Mouse (Mus musculus) lung, embryonic 16.5 days (tissue): ENCODE measurements around the gene Crtac1. TPM values are rescaled to one million over a fixed set of nuclear protein-coding genes. Genes with fewer than 3 reads are reported as not detected.
A peak's percentile ranks its signal among the peaks of the same experiment; 100 is the strongest.

Experiments used
- ATAC-seq: fragments of 200-750 bp; cut with Nextera tagmentation; 2 replicates; pipeline ENCODE4 v1.8.0; 2017; ENCODE audit warnings: low read depth, mild to moderate bottlenecking, moderate library complexity
- H3K27ac ChIP-seq: fragments of 300-500 bp; sonication (generic); 2 replicates; pipeline ENCODE4 v1.5.1; 2014; ENCODE audit warnings: mild to moderate bottlenecking, control low read depth, low read length
- H3K27me3 ChIP-seq: fragments of 300-500 bp; sonication (generic); 2 replicates; pipeline ENCODE4 v1.6.1; 2014; ENCODE audit warnings: low read depth, low read length, mixed read lengths; ENCODE audit not compliant: control insufficient read depth, insufficient read depth
- H3K36me3 ChIP-seq: fragments of 300-500 bp; sonication (generic); 2 replicates; pipeline ENCODE4 v1.6.1; 2014; ENCODE audit warnings: low read length; ENCODE audit not compliant: control insufficient read depth, insufficient read depth
- H3K4me1 ChIP-seq: fragments of 300-500 bp; sonication (generic); replicated peaks from 2 replicates; pipeline ENCODE4 v1.6.1; 2014; ENCODE audit warnings: low read length, mixed read lengths; ENCODE audit not compliant: control insufficient read depth, insufficient read depth
- H3K4me2 ChIP-seq: fragments of 300-500 bp; sonication (generic); 2 replicates; pipeline ENCODE4 v1.6.1; 2014; ENCODE audit warnings: low read depth, low read length, control low read depth
- H3K4me3 ChIP-seq: fragments of 300-500 bp; sonication (generic); 2 replicates; pipeline ENCODE4 v1.5.1; 2014; ENCODE audit warnings: mild to moderate bottlenecking, low read length, control low read depth
- H3K9ac ChIP-seq: fragments of 300-500 bp; sonication (generic); 2 replicates; pipeline ENCODE4 v1.6.1; 2014; ENCODE audit warnings: low read length, control low read depth
- H3K9me3 ChIP-seq: fragments of 300-500 bp; sonication (generic); 2 replicates; pipeline ENCODE4 v1.6.1; 2016; ENCODE audit warnings: low read length; ENCODE audit not compliant: control insufficient read depth
- WGBS: fragments of 180-500 bp; shearing (Covaris S2); extraction: QIAGEN DNeasy Blood & Tissue Kit; methylation state at CpG from one replicate; pipeline ENCODE4 v1.1.7; 2014; 5-methylcytosine and 5-hydroxymethylcytosine counted together
- polyA plus RNA-seq: library from polyadenylated mRNA; unstranded; fragments of >200 nt; fragmentation: Nextera tagmentation; extraction: Ambion mirVana; gene quantifications from 2 replicates; pipeline ENCODE4 v1.2.1, GENCODE M21; 2015

Gene Crtac1
- polyA plus RNA-seq = 1.0 TPM in 2 replicates

GRCm38 (mm10) chr19:42431485-42432190, at the start of gene Crtac1:
TSS of gene Crtac1 (minus strand) at chr19:42431783.
- Histone ChIP-seq H3K4me2 (peak within 1 kb of the TSS; percentile 90), H3K27me3 (peaks cover 55% of the 10 kb centered on the region), H3K4me3 (peak within 1 kb of the TSS; percentile 58), H3K9me3 (no peaks in the 10 kb centered on the region), H3K36me3 (no peaks in the 10 kb centered on the region), H3K4me1 (peaks cover 7% of the 10 kb centered on the region), H3K9ac (peak within 1 kb of the TSS; percentile 49), H3K27ac (no peak within 1 kb of the TSS)
- ATAC-seq = peak; percentile 90
- under 1% methylated on average over 58 of the region's 88 CpGs for WGBS

- Histone ChIP-seq H3K9ac (no peak overlapping the region), H3K27ac (no peak overlapping the region), H3K4me3 (no peak overlapping the region), H3K9me3 (no peaks in the 10 kb centered on the region), H3K36me3 (no peaks in the 10 kb centered on the region), H3K4me2 (no peak overlapping the region), H3K4me1 (no peaks in the 10 kb centered on the region), H3K27me3 (no peaks in the 10 kb centered on the region)
- no peak for ATAC-seq
- 53% methylated on average over 12 of the region's 12 CpGs for WGBS
Measured at GRCm38 (mm10) chr19:42478303-42478702, 46.7 kb upstream of the Crtac1 start.

GRCm38 (mm10) chr19:42477769-42478168, 46.2 kb upstream of the Crtac1 start:
- H3K9ac ChIP-seq = no peak overlapping the region
- no peaks in the 10 kb centered on the region for H3K9me3 ChIP-seq
- no peak overlapping the region for H3K27ac ChIP-seq
- H3K4me2 ChIP-seq = no peak overlapping the region
- no peaks in the 10 kb centered on the region for H3K36me3 ChIP-seq
- no peak overlapping the region for H3K4me3 ChIP-seq
- no peaks in the 10 kb centered on the region for H3K4me1 ChIP-seq
- 72% methylated on average over 5 of the region's 5 CpGs for WGBS
- H3K27me3 ChIP-seq = no peaks in the 10 kb centered on the region
- ATAC-seq = no peak

DNA sequence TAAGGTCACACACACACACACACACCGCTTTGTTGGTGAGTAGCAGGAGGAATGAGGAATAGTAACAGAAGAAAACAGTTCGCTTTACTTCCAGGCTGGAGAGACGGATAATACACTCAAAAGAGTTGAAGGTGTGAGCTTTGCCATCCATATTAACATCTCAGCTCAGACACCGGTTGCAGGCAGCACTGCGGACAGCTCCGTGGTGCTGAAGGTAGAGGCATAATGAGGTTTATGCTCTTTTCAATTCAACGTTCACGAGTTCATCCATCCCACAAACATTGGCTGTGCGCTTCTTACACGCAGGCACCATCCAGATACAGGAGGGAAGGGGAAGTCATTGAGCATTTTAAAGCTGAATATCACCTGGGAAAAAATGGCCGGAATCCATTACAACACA, 41.2 kb upstream of the Crtac1 start:
- Histone ChIP-seq H3K4me1 (no peaks in the 10 kb centered on the region), H3K27me3 (no peaks in the 10 kb centered on the region), H3K9me3 (no peaks in the 10 kb centered on the region), H3K9ac (no peak overlapping the region), H3K27ac (no peak overlapping the region), H3K4me2 (no peak overlapping the region), H3K4me3 (no peak overlapping the region), H3K36me3 (no peaks in the 10 kb centered on the region)
- ATAC-seq = no peak
- WGBS = 24% methylated on average over 11 of the region's 11 CpGs

GRCm38 (mm10) chr19:42471571-42471970, 40.0 kb upstream of the Crtac1 start:
- no peak for ATAC-seq
- H3K9ac ChIP-seq = no peak overlapping the region
- H3K4me2 ChIP-seq = no peak overlapping the region
- H3K4me3 ChIP-seq = no peak overlapping the region
- H3K4me1 ChIP-seq = no peaks in the 10 kb centered on the region
- H3K36me3 ChIP-seq = no peaks in the 10 kb centered on the region
- no peaks in the 10 kb centered on the region for H3K9me3 ChIP-seq
- no peaks in the 10 kb centered on the region for H3K27me3 ChIP-seq
- H3K27ac ChIP-seq = no peak overlapping the region
- 93% methylated on average over 4 of the region's 4 CpGs for whole genome bisulfite sequencing

- ATAC-seq = no peak
- Histone ChIP-seq H3K4me3 (no peak overlapping the region), H3K4me1 (peaks cover 4% of the 10 kb centered on the region; the same call in 1 of the 2 replicates), H3K9me3 (no peaks in the 10 kb centered on the region), H3K9ac (no peak overlapping the region), H3K4me2 (no peak overlapping the region), H3K36me3 (no peaks in the 10 kb centered on the region), H3K27ac (no peak overlapping the region), H3K27me3 (no peaks in the 10 kb centered on the region)
- 33% methylated on average over 6 of the region's 6 CpGs for WGBS
Measured at GRCm38 (mm10) chr19:42461851-42462250, 30.3 kb upstream of the Crtac1 start.

DNA sequence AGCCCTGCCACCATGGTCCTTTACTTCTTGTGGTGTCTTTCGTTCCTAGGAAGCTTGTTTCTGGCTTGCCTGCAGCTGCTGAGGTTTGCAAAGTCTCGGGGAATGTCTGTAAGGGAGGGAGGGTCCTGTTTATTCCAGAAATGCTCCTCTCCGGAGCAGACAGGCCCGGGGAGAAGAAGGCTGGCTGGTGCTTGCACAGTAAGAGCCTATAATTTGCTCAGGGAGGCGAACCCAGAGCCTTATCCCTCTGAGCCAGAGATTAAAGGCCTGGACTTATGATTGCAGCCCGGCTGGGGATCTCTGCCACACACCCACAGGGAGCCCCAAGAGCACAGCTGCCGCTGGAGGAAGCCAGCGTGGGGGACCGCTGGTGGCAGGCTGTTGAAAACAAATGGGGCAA, 29.8 kb upstream of the Crtac1 start:
- Histone ChIP-seq H3K27me3 (no peaks in the 10 kb centered on the region), H3K9me3 (no peaks in the 10 kb centered on the region), H3K4me1 (peaks cover 4% of the 10 kb centered on the region; the same call in 1 of the 2 replicates), H3K4me2 (no peak overlapping the region), H3K4me3 (no peak overlapping the region), H3K27ac (no peak overlapping the region), H3K36me3 (no peaks in the 10 kb centered on the region), H3K9ac (no peak overlapping the region)
- ATAC-seq = no peak
- WGBS = 23% methylated on average over 9 of the region's 9 CpGs

GRCm38 (mm10) chr19:42459512-42459911, 27.9 kb upstream of the Crtac1 start:
- WGBS = 83% methylated on average over 8 of the region's 8 CpGs
- no peak overlapping the region for H3K9ac ChIP-seq
- peaks cover 4% of the 10 kb centered on the region; the same call in 1 of the 2 replicates for H3K4me1 ChIP-seq
- H3K36me3 ChIP-seq = no peaks in the 10 kb centered on the region
- H3K27ac ChIP-seq = no peak overlapping the region
- no peak for ATAC-seq
- no peak overlapping the region for H3K4me2 ChIP-seq
- H3K9me3 ChIP-seq = no peaks in the 10 kb centered on the region
- no peaks in the 10 kb centered on the region for H3K27me3 ChIP-seq
- H3K4me3 ChIP-seq = no peak overlapping the region

GRCm38 (mm10) chr19:42454481-42455236, 23.1 kb upstream of the Crtac1 start:
- Histone ChIP-seq H3K4me2 (no peak overlapping the region), H3K9me3 (no peaks in the 10 kb centered on the region), H3K4me1 (no peaks in the 10 kb centered on the region), H3K4me3 (no peak overlapping the region), H3K27me3 (no peaks in the 10 kb centered on the region), H3K27ac (no peak overlapping the region), H3K36me3 (no peaks in the 10 kb centered on the region), H3K9ac (no peak overlapping the region)
- 33% methylated on average over 6 of the region's 6 CpGs for WGBS
- ATAC-seq = no peak
